8 mouse cellular contexts compared by ENCODE assay signal in genomic region chr12:55490722-55491449, GRCm38 (mm10). TPM values are rescaled to one million over a fixed set of nuclear protein-coding genes. Genes with fewer than 3 reads are reported as not detected.
DNase-seq lines count a peak whose midpoint lies in the region; ATAC-seq and TF ChIP-seq lines count a peak whose summit lies in the region.

No protein-coding gene starts in this region.

- peak overlapping the region; percentile 92 for H3K27ac ChIP-seq in liver, adult 2 months (replicated peaks; ENCODE audit: insufficient read depth, low read depth, low read length)
- H3K27ac ChIP-seq in intestine, embryonic 15.5 days: peak overlapping the region; percentile 100

- H3K4me2 ChIP-seq in intestine, embryonic 15.5 days (replicated peaks): peak overlapping the region; percentile 86

- no peaks in the 10 kb centered on the region for H3K27me3 ChIP-seq in liver, adult 2 months (ENCODE audit: control insufficient read depth, insufficient read depth, low read length)
- no peaks in the 10 kb centered on the region for H3K27me3 ChIP-seq in intestine, embryonic 15.5 days (replicated peaks)

- no peak for ATAC-seq in intestine, embryonic 15.5 days
- no peak for ATAC-seq in inflammation-experienced regulatory T-cells, adult 6 months

- 44% methylated on average over 13 of the region's 13 CpGs for WGBS in liver, adult 2 months
- 69% methylated on average over 13 of the region's 13 CpGs for WGBS in intestine, embryonic 15.5 days

- intact Hi-C loops in gastrocnemius, postnatal 36 days (cut with DNase I): loop anchor here (2.0 kb wide), 1 partner anchor 44 kb away; no protein-coding TSS in a partner anchor

- peak overlapping the region; percentile 73 for H3K4me3 ChIP-seq in liver, adult 2 months (ENCODE audit: insufficient read depth, low read depth, low read length)
- H3K4me3 ChIP-seq in intestine, embryonic 15.5 days (replicated peaks): peak overlapping the region; percentile 92

- TF ChIP-seq CTCF in liver, adult 2 months (IDR thresholded peaks at IDR 0.05; ENCODE audit: low read depth, low read length): no peak

- DNase-seq in liver, adult 2 months (ENCODE audit: extremely low read depth, low read depth, low spot score): peak; percentile 50
- DNase-seq in liver: no peak
- DNase-seq in brain, adult 2 months (ENCODE audit: low read depth, low spot score): peak; percentile 56
- DNase-seq in gastrocnemius, postnatal 36 days: peak; percentile 34 to 51
- DNase-seq in lung, postnatal 14 days: peak; percentile 56
- DNase-seq in urinary bladder, postnatal 14 days (ENCODE audit: low spot score): no peak

- H3K9ac ChIP-seq in liver, adult 2 months (ENCODE audit: low read depth, low read length): peak overlapping the region; percentile 76
- H3K9ac ChIP-seq in intestine, embryonic 15.5 days: peak overlapping the region; percentile 97; the same call in 1 of the 2 replicates

- peaks cover 30% of the 10 kb centered on the region for H3K4me1 ChIP-seq in liver, adult 2 months (ENCODE audit: control insufficient read depth, insufficient read depth, low read length)
- peaks cover 23% of the 10 kb centered on the region for H3K4me1 ChIP-seq in intestine, embryonic 15.5 days (replicated peaks)

- H3K79me2 ChIP-seq in liver, adult 2 months (ENCODE audit: control insufficient read depth, insufficient read depth, low read length): peaks cover 8% of the 10 kb centered on the region; the same call in 1 of the 2 replicates

- H3K36me3 ChIP-seq in liver, adult 2 months (ENCODE audit: control insufficient read depth, insufficient read depth, low read length): peaks cover 35% of the 10 kb centered on the region
- peaks cover 7% of the 10 kb centered on the region; the same call in 1 of the 2 replicates for H3K36me3 ChIP-seq in intestine, embryonic 15.5 days

- TF ChIP-seq POLR2A in liver, adult 2 months (IDR thresholded peaks at IDR 0.05; ENCODE audit: extremely low read depth, insufficient read depth, low read length): no peak

- no peaks in the 10 kb centered on the region for H3K9me3 ChIP-seq in intestine, embryonic 15.5 days

RNA-seq across cellular contexts. Expression of gene Nfkbia, which starts 1.6 kb away (rescaled TPM):
- total RNA-seq in liver, adult 2 months (2014; rRNA removed): 85.6 and 110 TPM in 2 replicates
- 75.3 and 76.4 TPM in 2 replicates for polyA plus RNA-seq in liver, adult 2 months (2012; rRNA removed)
- total RNA-seq in gastrocnemius, postnatal 36 days (2021): 10 to 100 TPM; 17.6 to 39.5 TPM
- 72.5 and 74.2 TPM in 2 replicates for polyA plus RNA-seq in intestine, embryonic 15.5 days (2015; fragmentation: Nextera tagmentation; extraction: Ambion mirVana)
- 100 to 1,000 TPM; 545 to 574 (median 562) TPM for polyA plus RNA-seq in inflammation-experienced regulatory T-cells, adult 6 months (2017; shearing (Covaris generic))

Comparison
In these comparisons a context has a peak if more than half of its experiments do, and no peak if none do; other contexts are left out.
1. DNase-seq: peak in liver, adult 2 months (single experiment), brain, adult 2 months (single experiment), gastrocnemius, postnatal 36 days (2 of 2) and lung, postnatal 14 days (single experiment); none in liver (single experiment) and urinary bladder, postnatal 14 days (single experiment).